Mouse (Mus musculus) neural tube, embryonic 11.5 days (tissue): ENCODE data around the gene Sec24b. TPM values are rescaled to one million over a fixed set of nuclear protein-coding genes. Genes with fewer than 3 reads are reported as not detected.

ENCODE experiments used
- ATAC-seq: fragments of 200-750 bp; cut with Nextera tagmentation; 2 replicates; pipeline ENCODE4 v1.8.0; 2017; ENCODE audit warnings: moderate number of reproducible peaks, mild to moderate bottlenecking, moderate TSS enrichment, moderate library complexity; ENCODE audit not compliant: insufficient read depth, low FRiP score, low TSS enrichment
- DNase-seq: peaks from one replicate; pipeline ENCODE4 v3.0.0-alpha.2; 2015; ENCODE audit warnings: low spot score
- H3K27ac ChIP-seq: fragments of 300-500 bp; sonication (generic); 2 replicates; pipeline ENCODE4 v1.5.1; 2014; ENCODE audit warnings: low read depth, mild to moderate bottlenecking, low read length
- H3K27me3 ChIP-seq: fragments of 300-500 bp; sonication (generic); 2 replicates; pipeline ENCODE4 v1.6.1; 2014; ENCODE audit warnings: mild to moderate bottlenecking, low read length, mixed read lengths; ENCODE audit not compliant: control insufficient read depth, insufficient read depth
- H3K36me3 ChIP-seq: fragments of 300-500 bp; sonication (generic); 2 replicates; pipeline ENCODE4 v1.6.1; 2014; ENCODE audit warnings: mild to moderate bottlenecking, low read length, moderate library complexity, mixed read lengths; ENCODE audit not compliant: control insufficient read depth, insufficient read depth
- H3K4me1 ChIP-seq: fragments of 300-500 bp; sonication (generic); 2 replicates; pipeline ENCODE4 v1.6.1; 2014; ENCODE audit warnings: low read length, mixed read lengths; ENCODE audit not compliant: control insufficient read depth, insufficient read depth
- H3K4me2 ChIP-seq: fragments of 300-500 bp; sonication (generic); 2 replicates; pipeline ENCODE4 v1.6.1; 2014; ENCODE audit warnings: low read depth, mild to moderate bottlenecking, moderate library complexity
- H3K4me3 ChIP-seq: fragments of 300-500 bp; sonication (generic); 2 replicates; pipeline ENCODE4 v1.5.1; 2014; ENCODE audit warnings: low read depth, low read length
- H3K9ac ChIP-seq: fragments of 300-500 bp; sonication (generic); 2 replicates; pipeline ENCODE4 v1.6.1; 2014; ENCODE audit warnings: mild to moderate bottlenecking, low read length
- H3K9me3 ChIP-seq: fragments of 300-500 bp; sonication (generic); 2 replicates; pipeline ENCODE4 v1.6.1; 2016; ENCODE audit warnings: low read length; ENCODE audit not compliant: control insufficient read depth
- WGBS: fragments of 180-500 bp; shearing (Covaris S2); extraction: QIAGEN DNeasy Blood & Tissue Kit; methylation state at CpG from one replicate; pipeline ENCODE4 v1.1.7; 2014; 5-methylcytosine and 5-hydroxymethylcytosine counted together
- polyA plus RNA-seq: library from polyadenylated mRNA; unstranded; fragments of >200 nt; fragmentation: Nextera tagmentation; extraction: Ambion mirVana; gene quantifications from 2 replicates; pipeline ENCODE4 v1.2.1, GENCODE M21; 2014

Gene Sec24b
- polyA plus RNA-seq, 1 experiment from 2014 or later, result 35.6 TPM

- H3K4me1 ChIP-seq, result no peaks in the 10 kb centered on the region
- no peak overlapping the region for H3K4me2 ChIP-seq
- H3K9me3 ChIP-seq, result no peaks in the 10 kb centered on the region
- WGBS, result 95% methylated on average over 4 of the region's 4 CpGs
- no peak for DNase-seq
- no peak overlapping the region for H3K9ac ChIP-seq
- no peaks in the 10 kb centered on the region for H3K27me3 ChIP-seq
- no peak overlapping the region for H3K27ac ChIP-seq
- ATAC-seq, result no peak
- no peak overlapping the region for H3K4me3 ChIP-seq
- H3K36me3 ChIP-seq, result peaks cover 8% of the 10 kb centered on the region
Observed at GRCm38 (mm10) chr3:130040017-130040416, 21.3 kb downstream of the Sec24b start.

DNA sequence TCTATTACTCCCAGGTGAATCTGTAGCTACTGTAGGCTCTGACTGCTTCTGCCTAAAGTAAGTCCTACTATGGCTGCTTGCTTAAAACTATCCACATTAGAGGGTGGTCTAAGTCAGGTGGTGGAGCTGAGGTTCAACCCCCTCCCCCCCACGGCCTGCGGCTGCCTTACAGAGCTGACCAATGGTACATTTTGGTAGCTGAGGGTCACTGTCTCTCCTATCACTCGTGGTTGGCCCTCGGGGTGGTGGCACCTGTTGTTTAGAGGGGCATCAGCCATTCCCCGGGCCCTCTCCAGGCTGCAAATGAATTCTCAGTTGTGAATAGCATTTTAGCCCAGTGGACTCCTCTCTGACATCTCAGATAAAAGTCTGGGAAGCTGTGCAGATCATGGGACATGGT, 32.6 kb downstream of the Sec24b start:
- Histone ChIP-seq H3K27ac (no peak overlapping the region), H3K36me3 (peaks cover 9% of the 10 kb centered on the region), H3K9me3 (no peaks in the 10 kb centered on the region), H3K27me3 (no peaks in the 10 kb centered on the region), H3K4me2 (no peak overlapping the region), H3K9ac (no peak overlapping the region), H3K4me3 (no peak overlapping the region), H3K4me1 (no peaks in the 10 kb centered on the region)
- no peak for DNase-seq
- ATAC-seq, result no peak
- WGBS, result 95% methylated on average over 5 of the region's 5 CpGs

DNA sequence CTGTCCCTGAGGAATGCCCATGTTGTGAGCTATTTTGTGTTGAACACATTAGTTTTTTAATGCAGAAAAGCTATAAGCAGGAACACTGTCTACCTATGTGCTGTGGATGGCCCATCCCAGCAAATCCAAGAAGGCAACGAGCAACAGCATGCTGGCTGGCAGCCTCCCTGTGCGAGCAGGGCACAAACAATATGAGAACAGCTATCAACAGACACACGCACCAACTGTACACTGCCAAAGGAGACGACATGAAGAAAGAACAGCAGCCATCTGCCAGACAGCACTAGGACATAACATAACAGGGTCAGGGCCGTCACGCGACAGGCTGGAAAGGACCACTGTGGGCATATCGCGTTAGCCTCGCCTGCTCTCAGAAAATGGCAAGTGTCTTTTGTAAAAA, 35.2 kb downstream of the Sec24b start:
- ATAC-seq (no peak), DNase-seq (no peak)
- H3K4me2 ChIP-seq, result no peak overlapping the region
- H3K36me3 ChIP-seq, result peaks cover 8% of the 10 kb centered on the region; the same call in 1 of the 2 replicates
- H3K27me3 ChIP-seq, result no peaks in the 10 kb centered on the region
- no peak overlapping the region for H3K9ac ChIP-seq
- no peaks in the 10 kb centered on the region for H3K4me1 ChIP-seq
- no peak overlapping the region for H3K4me3 ChIP-seq
- 88% methylated on average over 10 of the region's 10 CpGs for WGBS
- no peaks in the 10 kb centered on the region for H3K9me3 ChIP-seq
- H3K27ac ChIP-seq, result no peak overlapping the region

DNA sequence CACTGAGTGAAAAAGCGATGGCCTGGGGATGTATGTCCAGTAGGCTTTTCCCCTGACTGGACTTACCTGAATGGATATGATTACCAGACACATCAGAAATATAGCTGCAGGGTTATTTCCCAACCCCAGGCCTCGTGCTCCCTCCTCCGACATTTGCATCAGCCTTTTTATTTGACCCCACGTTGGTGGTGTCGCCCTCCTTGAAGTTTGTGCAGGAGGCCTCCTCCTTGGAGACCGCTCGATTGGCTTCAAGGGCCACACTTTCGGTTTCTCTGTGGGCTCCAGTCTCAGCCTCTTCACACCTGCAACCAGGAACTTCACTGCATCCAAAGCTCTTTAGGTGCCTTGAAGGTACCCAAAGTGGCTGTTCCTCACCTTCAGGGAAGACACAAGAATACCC, 35.8 kb downstream of the Sec24b start:
- Histone ChIP-seq H3K27ac (no peak overlapping the region), H3K4me1 (no peaks in the 10 kb centered on the region), H3K27me3 (no peaks in the 10 kb centered on the region), H3K36me3 (peaks cover 8% of the 10 kb centered on the region; the same call in 1 of the 2 replicates), H3K9ac (no peak overlapping the region), H3K9me3 (no peaks in the 10 kb centered on the region), H3K4me3 (no peak overlapping the region), H3K4me2 (no peak overlapping the region)
- 94% methylated on average over 8 of the region's 8 CpGs for WGBS
- ATAC-seq (no peak), DNase-seq (no peak)

DNA sequence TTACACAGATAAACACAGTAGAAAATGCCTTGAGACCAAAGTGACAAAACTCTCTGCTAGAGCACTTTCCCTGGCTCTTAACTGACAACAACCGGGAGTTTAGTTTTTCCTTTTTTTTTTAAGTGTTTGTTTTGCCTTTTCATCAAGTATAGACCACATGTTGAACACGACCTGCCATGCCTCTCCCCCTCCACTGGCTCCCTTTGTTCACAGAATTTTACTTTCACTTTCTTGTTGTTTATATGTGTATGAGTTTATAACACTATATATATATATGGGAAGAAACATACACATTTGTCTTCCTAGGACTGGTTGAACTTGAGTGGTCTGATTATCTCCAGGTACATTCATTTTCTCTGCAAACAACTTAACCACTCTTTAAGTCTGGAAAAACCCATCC, 48.4 kb downstream of the Sec24b start:
- H3K4me1 ChIP-seq, result no peaks in the 10 kb centered on the region
- 89% methylated on average over 2 of the region's 2 CpGs for WGBS
- H3K9me3 ChIP-seq, result no peaks in the 10 kb centered on the region
- DNase-seq, result no peak
- no peak overlapping the region for H3K9ac ChIP-seq
- no peaks in the 10 kb centered on the region for H3K27me3 ChIP-seq
- peaks cover 2% of the 10 kb centered on the region; the same call in 1 of the 2 replicates for H3K36me3 ChIP-seq
- H3K27ac ChIP-seq, result no peak overlapping the region
- ATAC-seq, result no peak
- no peak overlapping the region for H3K4me3 ChIP-seq
- H3K4me2 ChIP-seq, result no peak overlapping the region

- DNase-seq (no peak), ATAC-seq (no peak)
- WGBS, result 77% methylated on average over 1 of the region's 1 CpGs
- H3K4me3 ChIP-seq, result no peak overlapping the region
- no peaks in the 10 kb centered on the region for H3K9me3 ChIP-seq
- no peak overlapping the region for H3K4me2 ChIP-seq
- no peak overlapping the region for H3K27ac ChIP-seq
- H3K4me1 ChIP-seq, result no peaks in the 10 kb centered on the region
- peaks cover 4% of the 10 kb centered on the region; the same call in 1 of the 2 replicates for H3K36me3 ChIP-seq
- no peak overlapping the region for H3K9ac ChIP-seq
- H3K27me3 ChIP-seq, result no peaks in the 10 kb centered on the region
Observed at GRCm38 (mm10) chr3:130011236-130011635, 50.1 kb downstream of the Sec24b start.

- no peaks in the 10 kb centered on the region for H3K9me3 ChIP-seq
- no peak for ATAC-seq
- peaks cover 10% of the 10 kb centered on the region for H3K36me3 ChIP-seq
- 90% methylated on average over 7 of the region's 7 CpGs for WGBS
- H3K9ac ChIP-seq, result no peak overlapping the region
- no peak overlapping the region for H3K4me2 ChIP-seq
- H3K27ac ChIP-seq, result no peak overlapping the region
- H3K4me3 ChIP-seq, result no peak overlapping the region
- no peak for DNase-seq
- no peaks in the 10 kb centered on the region for H3K4me1 ChIP-seq
- H3K27me3 ChIP-seq, result no peaks in the 10 kb centered on the region
Observed at GRCm38 (mm10) chr3:130006141-130006540, 55.2 kb downstream of the Sec24b start.

- no peaks in the 10 kb centered on the region for H3K9me3 ChIP-seq
- H3K9ac ChIP-seq, result no peak overlapping the region
- no peak overlapping the region for H3K4me3 ChIP-seq
- no peak overlapping the region for H3K4me2 ChIP-seq
- H3K36me3 ChIP-seq, result peaks cover 10% of the 10 kb centered on the region
- ATAC-seq, result no peak
- H3K4me1 ChIP-seq, result no peaks in the 10 kb centered on the region
- 96% methylated on average over 11 of the region's 11 CpGs for WGBS
- no peak overlapping the region for H3K27ac ChIP-seq
- H3K27me3 ChIP-seq, result no peaks in the 10 kb centered on the region
- no peak for DNase-seq
Observed at GRCm38 (mm10) chr3:130000926-130001325, 60.4 kb downstream of the Sec24b start.

DNA sequence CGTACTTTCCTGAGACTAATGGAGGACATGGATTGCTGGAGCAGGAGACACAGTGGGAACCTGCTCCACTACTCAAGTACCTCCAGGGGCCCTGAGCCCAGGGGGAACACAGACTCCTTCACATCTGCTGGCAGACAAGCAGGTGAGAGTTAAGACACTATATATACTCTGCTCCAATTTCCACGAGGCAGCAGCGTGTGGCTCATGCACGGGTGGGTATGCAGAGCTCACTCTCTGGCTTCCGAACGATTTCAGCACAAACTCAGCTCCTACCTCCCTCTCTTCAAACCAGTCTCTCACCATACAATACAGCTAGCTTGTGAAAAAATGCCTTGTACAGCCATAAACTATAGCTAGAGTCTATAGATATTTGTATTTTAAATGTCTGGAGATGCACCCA, 62.8 kb downstream of the Sec24b start:
- ATAC-seq (no peak), DNase-seq (no peak)
- H3K36me3 ChIP-seq, result peaks cover 14% of the 10 kb centered on the region
- no peaks in the 10 kb centered on the region for H3K27me3 ChIP-seq
- H3K9me3 ChIP-seq, result no peaks in the 10 kb centered on the region
- no peak overlapping the region for H3K27ac ChIP-seq
- 92% methylated on average over 6 of the region's 6 CpGs for WGBS
- H3K4me1 ChIP-seq, result no peaks in the 10 kb centered on the region
- H3K9ac ChIP-seq, result no peak overlapping the region
- H3K4me2 ChIP-seq, result no peak overlapping the region
- H3K4me3 ChIP-seq, result no peak overlapping the region
